Mouse (Mus musculus) adrenal gland, postnatal 25 days (tissue): ENCODE measurements at regions not wholly inside any gene's neighbourhood (a gene's known extent, or its start where the extent isn't known, plus 50 kb on each side); places are given as distances from the start of the nearest gene placed in this dataset.

Experiments used
- DNase-seq: peaks from one replicate; pipeline ENCODE4 v3.0.0; 2021; ENCODE audit warnings: mixed read lengths

DNA sequence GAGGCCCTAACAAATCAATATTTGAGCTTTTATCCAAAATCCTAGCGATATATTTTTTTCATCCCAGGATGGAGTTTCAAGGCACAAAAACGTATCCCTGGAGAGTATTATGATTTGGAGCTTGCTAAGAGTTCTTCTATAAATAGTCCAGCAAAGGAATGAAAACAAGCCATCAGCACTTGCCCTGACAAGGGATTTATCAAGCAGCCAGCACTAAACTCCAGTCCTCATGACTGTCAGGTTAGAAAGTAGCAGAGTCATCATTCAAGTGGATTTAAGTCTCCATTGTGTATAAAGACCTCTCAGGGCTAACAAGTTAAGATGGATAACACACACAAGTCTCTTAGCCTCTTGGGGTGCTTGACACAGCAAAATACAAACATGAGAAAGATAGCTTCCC is 148.6 kb upstream of the Ust start:
- no peak for DNase-seq

- no peak for DNase-seq
These were observed 140.3 kb upstream of the Ust start for GRCm38 (mm10) chr10:8658934-8659294.

DNA sequence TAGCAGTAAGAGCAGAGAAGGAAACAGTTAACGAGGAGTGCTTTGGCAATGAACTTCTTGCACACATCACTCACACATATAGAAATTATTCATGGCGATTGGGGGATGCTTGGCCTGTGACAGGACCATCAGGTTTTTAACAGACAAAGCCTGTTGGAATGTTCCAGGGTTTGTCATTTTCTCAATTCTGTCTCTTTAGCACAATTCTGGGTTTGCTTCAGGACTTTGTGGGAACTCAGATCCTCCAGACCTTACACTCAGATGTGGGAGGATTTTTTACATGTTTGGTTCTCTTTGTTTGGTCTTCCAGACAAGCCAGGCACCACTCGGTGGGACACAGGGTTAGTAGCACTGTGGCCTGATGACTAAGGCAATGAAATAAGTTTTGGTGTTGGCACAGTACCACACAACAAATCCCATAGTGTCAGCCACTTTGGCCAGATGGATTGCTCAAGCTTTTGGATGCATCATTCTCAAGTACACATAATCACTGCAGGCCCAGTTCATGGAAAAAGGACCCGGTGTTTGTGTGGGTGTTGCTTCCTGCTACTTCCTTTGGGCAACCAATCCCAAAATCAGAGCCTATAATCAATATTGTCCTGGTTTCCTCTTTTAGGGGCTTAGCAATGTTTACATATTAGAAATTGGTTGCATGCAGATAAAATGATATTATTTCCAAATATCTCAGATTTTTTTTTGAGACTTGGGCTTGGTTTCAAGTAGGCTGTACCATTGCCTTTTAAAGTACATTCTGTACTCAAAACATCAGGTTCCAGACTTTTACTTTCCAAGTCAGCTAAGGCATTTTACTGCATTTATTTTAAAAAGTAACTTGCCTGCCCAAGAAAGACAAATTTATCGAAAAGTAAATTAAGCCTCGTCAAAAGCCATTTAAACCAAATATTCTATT is 139.7 kb upstream of the Ust start:
- DNase-seq = peak; percentile 25

DNA sequence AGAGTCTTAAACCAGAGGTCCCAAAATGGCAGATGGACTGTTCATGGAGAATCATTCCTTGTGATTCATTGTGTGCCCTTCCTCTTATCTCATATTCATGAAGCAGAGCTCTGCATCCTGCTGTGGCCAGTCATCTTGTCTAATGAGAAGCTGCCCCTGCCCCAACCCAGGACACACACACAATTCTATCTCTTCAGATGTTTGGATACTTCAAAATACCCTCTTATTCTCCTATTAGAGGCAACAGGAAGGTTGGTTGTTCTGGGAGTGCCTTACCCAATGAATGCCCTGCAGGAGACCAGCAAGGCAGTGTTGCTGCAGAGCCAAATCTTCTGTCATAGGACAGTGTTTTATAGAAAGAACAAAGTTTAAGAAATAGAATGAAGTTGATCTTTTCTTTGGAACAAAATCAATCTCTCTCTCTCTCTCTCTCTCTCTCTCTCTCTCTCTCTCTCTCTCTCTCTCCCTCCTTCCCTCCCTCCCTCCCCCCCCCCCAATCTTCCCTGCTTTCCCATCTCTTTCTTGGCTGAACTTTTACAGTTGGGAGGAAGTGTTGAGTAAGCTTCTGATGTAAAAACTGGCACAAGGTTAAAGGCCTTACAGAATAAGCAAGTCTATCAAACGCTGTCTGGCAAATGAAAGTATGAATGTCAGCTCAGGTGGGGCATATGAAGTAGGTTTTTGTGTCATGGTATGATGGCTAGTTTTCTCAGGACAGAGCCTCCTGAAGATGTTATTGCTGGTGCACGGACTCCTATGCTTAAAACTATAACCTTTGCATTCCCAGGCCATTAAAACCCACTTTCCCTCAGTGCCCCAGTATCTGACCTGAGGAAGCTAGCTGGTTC is 138.8 kb upstream of the Ust start:
- DNase-seq = no peak

- DNase-seq = no peak
These were observed 135.0 kb upstream of the Ust start for GRCm38 (mm10) chr10:8653651-8654050.

GRCm38 (mm10) chr10:8642266-8642665 is 123.6 kb upstream of the Ust start:
- DNase-seq = no peak

DNA sequence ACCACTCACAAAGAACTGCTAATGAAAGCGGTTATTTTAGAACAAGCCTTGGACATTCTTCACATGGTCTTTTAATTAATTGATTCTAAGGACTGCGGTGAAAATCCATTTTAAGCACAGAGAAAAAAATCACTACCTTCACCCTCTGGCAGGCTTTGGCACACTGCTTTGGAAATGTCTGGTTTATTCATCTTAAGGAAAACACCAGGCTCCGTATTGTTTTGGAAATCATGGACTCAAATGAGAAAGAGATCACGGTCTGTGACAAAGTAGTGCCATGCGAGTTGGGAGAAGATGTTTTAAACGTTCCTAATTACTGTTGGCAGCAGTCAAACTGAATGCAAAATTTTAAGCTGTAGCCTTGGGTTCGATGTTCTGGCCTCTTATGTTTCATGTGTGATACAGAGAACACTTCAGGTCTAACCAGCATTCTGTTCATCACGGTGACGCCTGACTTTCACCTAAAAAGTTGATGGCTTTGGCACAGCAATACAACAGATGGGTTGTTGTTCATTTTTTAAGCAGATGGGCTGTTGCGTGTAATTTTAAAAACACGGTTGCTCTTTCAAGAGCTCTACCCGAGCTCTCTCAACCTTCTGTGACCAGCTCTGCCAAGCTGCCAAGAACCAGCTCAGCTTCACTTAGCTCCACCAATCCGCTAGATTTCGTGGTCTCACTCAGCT is 105.7 kb upstream of the Ust start:
- no peak for DNase-seq

GRCm38 (mm10) chr10:8618676-8619075 is 100.1 kb upstream of the Ust start:
- DNase-seq = no peak

DNA sequence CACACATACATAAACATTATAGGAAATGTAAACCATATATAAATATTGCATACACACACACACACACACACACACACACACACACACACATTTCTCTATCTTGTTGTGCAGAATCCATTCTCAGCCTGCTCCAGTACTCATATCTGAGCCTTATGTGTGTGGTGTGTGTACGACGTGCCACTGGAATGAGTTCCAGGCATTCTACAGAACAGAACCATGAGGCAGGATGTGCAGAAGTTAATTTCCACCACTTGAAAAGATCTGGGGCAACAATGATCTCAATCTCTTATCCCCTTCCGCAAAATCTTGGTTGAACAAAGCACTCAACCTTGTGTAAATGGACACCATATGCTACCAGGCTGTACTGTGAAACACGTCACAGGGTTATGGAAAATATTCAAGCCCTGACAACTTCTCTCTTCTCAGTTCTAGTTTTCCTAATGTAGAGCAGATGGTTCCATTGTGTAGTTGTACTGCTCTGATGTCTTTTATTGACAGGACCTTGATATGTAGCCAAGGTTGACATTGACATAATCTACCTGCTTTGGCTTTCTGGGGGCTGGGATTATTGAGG is 96.9 kb upstream of the Ust start:
- no peak for DNase-seq

DNA sequence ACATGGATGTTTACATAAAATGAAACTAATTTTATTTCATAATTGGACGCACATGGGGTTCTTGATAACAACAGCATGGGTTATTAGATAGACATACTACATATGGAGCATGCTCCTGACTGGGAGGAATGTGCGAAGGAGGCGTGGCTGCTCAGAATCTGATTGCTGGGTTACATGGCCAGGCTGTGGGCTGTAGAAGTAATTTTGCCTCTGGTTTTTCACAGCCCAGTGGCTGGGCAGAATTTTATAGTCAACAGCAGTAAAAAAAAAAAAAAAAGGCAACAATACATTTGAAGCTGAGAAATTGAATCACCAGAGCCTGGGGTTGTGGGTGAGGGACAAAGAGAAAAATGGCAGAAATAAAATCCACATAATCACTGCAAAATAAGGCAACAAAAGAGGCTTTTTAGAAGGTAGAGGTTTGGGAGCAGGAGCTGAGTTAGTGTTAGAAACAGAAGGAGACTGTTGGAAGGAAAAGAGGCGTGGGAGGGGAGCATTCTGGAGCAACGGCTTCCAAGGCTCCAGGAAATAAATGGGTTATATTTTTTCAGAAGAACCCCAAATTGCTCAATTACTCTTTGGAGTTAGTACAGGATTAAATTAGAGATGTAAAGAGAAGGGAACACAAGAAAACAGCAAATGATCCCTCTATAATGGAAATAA is 71.4 kb upstream of the Ust start:
- DNase-seq = no peak

- DNase-seq = no peak
These were observed 70.5 kb upstream of the Ust start for GRCm38 (mm10) chr10:8589106-8589505.

- DNase-seq = no peak
These were observed 65.8 kb upstream of the Ust start for GRCm38 (mm10) chr10:8584389-8584908.

DNA sequence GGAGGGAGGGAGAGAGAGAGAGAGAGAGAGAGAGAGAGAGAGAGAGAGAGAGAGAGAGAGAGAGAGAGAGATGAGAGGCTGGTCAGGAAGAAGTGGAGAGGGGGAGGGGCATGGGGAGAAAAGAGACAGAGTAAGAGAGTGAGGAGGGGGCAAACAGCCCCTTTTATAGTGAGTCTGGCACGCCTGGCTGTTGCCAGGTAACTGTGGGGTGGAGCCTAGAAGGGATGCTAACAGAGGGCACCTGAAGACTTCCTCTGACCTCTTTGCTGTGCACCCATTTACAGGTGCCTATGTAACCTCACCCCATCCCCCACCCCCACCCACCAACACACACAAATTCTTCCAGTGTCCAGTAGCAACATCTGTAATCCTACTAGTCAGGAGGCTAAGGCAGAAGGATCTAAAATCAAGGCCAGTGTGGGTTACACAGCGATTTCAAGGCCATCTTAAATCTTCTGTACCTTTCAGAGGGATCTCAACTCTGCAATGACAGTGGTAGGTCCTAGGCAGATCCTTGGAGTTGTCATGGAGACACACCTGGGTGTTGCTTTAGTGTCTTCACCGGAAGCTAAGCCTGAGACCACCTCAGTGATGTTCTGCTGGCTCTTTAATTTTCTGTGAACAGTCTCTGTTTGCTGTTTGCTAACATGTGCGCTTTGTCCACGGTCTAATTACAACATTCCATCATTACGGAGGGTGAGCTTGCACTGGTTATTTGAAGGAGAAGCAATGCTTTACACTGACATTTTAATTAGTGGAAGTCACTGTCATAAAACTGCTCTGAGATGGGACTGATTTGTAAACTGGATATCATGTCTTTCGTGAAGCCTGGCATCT is 65.1 kb upstream of the Ust start:
- DNase-seq = no peak

DNA sequence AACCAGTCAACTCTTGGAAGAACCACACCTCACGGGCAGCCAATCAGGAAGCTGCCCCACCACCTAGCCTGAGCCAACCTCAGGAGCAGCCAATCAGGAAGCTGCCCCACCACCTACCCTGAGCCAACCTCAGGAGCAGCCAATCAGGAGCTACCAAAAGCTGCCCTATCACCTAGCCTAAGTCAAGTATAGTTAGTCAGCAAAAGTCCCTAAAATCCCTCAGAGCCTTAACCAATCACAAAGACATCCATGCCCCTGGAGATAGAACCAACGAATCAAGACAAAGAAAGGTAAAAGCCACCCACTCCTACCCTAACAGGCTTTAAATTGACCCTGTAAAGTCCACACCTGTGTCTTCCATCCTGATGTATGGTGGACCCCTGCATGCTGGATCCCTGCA is 61.7 kb upstream of the Ust start:
- DNase-seq = no peak

- DNase-seq = no peak
These were observed 59.2 kb upstream of the Ust start for GRCm38 (mm10) chr10:8577642-8578356.
